Mouse (Mus musculus): ENCODE measurements around the gene Gramd4. TPM values are rescaled to one million over a fixed set of nuclear protein-coding genes. Genes with fewer than 3 reads are reported as not detected.

Gene Gramd4
- total RNA-seq, 2 experiments from 2014 or later: 32.6 to 32.7 TPM

DNA sequence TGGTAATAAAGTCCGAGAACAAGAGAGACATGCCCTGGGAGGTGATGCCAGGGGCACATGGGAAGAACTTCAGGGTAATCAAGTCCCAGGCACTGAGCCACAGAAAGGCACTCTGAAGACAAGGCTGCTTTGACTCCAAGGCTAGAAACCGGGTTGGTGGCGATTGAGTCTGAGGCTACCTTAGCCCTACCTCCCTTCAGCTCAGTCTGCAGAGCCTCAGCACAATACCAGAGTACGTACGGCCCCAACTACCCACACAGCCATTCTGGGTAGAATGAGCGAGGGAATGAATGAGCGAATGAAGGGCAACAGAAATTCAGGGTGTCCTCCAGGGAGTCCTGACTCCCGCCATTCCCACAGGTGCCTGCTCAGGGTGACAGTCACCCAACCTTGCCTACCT lies 126.0 kb downstream of the Gramd4 start:
- peak in 1 of 2 experiments; percentile 31 for DNase-seq

DNA sequence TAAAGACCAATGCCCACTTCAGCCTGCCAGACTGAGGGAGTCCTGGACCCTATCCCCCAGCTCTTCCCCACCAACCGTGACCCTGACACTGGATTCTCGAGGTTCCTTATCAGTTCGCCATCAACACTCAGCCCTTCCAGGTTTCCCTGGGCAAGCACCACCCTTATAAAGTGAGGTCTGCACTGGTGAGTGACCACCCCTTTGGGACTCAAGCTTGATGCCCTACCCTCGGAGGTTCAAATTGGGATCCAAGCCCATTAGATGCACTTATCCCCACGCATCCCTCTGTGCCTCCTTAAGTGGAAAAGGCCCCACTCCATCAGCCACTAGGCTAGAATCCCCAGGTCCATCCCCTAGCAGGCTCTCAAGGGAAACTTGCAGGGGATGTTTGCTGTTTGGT lies 126.6 kb downstream of the Gramd4 start:
- peak in 1 of 2 experiments; percentile 39 for DNase-seq

DNA sequence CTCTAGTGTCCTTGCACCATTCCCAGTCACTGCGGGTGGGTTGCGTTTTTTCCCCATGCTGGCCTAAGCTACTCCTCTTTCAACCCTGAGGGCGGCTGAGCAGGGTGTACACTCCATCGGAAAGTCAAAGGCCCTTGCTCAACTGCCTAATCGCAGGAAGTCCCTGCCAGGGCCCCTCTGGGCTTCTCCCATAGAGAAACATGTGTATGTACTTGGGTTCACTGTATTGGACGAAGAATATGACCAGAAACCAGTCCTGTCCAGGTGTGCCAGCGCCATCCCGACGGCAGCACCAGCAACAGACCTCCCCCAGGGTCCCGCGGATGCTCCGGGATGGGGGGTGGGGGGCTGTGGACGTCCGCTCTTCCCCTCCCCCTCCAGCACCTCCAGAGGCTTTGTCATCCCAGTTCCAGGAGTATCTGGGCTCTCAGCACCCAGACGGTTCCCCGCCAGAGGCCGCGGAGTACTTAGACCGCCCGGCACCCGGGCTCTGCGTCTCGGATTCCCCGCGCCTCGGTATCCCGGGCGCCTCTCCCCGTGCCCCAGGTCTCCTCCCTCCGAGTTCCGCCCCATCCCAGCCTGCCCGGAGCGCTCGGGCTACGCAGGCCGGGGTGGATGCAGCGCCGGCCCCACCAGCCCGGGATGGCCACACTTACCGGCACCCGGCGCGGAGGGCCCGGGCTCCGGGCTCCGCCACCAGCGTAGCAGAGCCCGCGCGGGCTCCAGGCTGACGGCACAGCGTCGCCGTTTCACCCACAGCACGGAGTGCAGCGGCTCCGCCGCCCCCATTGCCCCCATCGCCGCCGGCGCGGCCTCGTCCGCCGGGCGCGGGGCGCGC lies 127.6 kb downstream of the Gramd4 start:
- peak; percentile 64 to 80 for DNase-seq

DNA sequence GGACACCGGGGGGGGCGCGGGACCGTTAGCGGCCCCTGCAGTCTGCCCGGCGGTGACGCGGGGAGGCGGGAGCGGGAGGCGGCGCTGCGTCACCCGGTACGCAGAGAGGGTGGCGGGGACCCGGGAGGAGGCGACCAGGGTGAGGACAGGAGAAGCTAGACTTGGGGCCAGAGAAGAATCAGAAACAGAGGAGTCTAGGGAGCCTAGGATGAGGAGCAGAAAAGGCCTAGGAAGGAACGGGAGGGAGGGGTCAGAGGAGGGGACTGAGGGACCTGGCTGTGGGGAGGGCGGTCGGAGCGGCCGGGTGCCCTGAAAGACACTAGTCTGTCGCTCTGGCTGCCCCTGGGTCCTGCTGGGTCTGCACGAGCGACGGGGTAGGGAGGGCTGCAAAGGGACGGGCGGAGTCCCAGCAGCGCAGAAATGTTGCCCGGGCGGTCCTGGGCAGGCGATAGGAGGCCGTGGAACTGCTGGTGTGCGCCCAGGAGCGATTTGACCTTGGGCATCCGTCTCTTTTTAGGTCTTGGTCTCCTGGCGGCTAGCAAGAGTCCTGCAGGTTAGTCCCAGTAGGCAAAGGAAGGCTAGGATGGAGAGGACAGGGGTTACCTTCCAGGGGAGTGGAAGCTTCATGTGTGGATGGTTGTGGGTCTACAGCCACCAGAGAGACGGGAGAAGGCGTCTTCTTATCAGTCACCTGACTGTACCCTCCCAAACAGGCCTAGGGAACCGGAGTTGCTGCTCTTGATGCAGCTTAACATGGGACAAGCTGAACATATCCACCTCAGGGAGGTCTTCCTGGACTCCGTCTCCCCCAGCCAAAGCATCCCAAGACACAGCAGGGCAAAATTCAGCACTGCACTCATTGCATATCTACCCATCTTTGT lies 128.4 kb downstream of the Gramd4 start, which contains the start of gene Cerk:
Gene Cerk (minus strand): TSS at position 453 of the 881 bp plus-strand sequence.
- peak; percentile 91 to 92 for DNase-seq

DNA sequence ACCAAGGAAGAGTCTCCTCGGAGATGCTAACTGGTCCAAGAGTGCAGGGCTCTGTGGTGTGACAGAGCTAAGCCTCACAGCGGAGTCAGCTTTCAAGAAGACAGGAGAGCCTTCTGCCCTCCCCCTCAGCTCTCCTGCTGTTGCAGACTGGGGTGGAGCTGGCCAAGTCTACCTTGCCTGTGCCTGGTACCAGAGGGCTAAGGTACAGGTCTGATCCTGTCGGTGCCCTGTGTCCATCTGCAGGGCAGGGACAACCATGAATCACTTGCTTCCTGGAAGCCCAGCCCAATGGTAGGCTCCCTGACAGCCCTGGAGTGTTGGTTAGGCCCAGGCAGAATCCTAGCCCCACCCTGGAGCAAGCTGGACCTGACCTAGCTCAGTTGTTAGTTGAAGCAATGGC lies 129.2 kb downstream of the Gramd4 start:
- DNase-seq: peak in 1 of 2 experiments; percentile 43

Other genes starting within 250 kb of the Gramd4 start
- 10 to 100 TPM; 32.5 to 33.9 TPM for gene Cdpf1, start 246.0 kb upstream of the Gramd4 start, total RNA-seq (2021)
- gene Pkdrej, start 236.0 kb upstream of the Gramd4 start, total RNA-seq (2021): 1 to 10 TPM; 3.5 to 4.1 TPM
- gene Ttc38, start 225.4 kb upstream of the Gramd4 start, total RNA-seq (2021): 10 to 100 TPM; 15.2 to 21.4 TPM
- under 1 TPM; 0.54 to 0.60 TPM for gene Gtse1, start 197.9 kb upstream of the Gramd4 start, total RNA-seq (2021)
- 10 to 100 TPM; 15.1 to 15.2 TPM for gene Trmu, start 178.4 kb upstream of the Gramd4 start, total RNA-seq (2021)
- gene Celsr1, start 23.9 kb upstream of the Gramd4 start, total RNA-seq (2021): 1 to 10 TPM; 5.0 to 5.1 TPM
- gene Cerk, start 128.4 kb downstream of the Gramd4 start, total RNA-seq (2021): 10 to 100 TPM; 29.2 to 32.0 TPM
- 10 to 100 TPM; 25.7 to 26.0 TPM for gene Tbc1d22a, start 156.8 kb downstream of the Gramd4 start, total RNA-seq (2021)

Data from heart, adult 18-20 months (tissue).